Mouse (Mus musculus) thymus, postnatal 4 days (tissue): ENCODE measurements at regions not wholly inside any gene's neighbourhood (a gene's known extent, or its start where the extent isn't known, plus 50 kb on each side); places are given as distances from the start of the nearest gene placed in this dataset.

Experiments
- DNase-seq: peaks from one replicate; pipeline ENCODE4 v3.0.0; 2021

GRCm38 (mm10) chr11:52634189-52634588 is 130.2 kb upstream of the Fstl4 start:
- no peak for DNase-seq

GRCm38 (mm10) chr11:52635716-52636389 is 128.6 kb upstream of the Fstl4 start:
- no peak for DNase-seq

- DNase-seq, result peak; percentile 14
These were observed 125.5 kb upstream of the Fstl4 start for GRCm38 (mm10) chr11:52638939-52639338.

- DNase-seq, result no peak
These were observed 122.6 kb upstream of the Fstl4 start for GRCm38 (mm10) chr11:52641725-52642338.

- no peak for DNase-seq
These were observed 120.2 kb upstream of the Fstl4 start for GRCm38 (mm10) chr11:52644081-52644768.

- DNase-seq, result no peak
These were observed 116.1 kb upstream of the Fstl4 start for GRCm38 (mm10) chr11:52648176-52648839.

GRCm38 (mm10) chr11:52648849-52649400 is 115.5 kb upstream of the Fstl4 start:
- DNase-seq, result no peak

- no peak for DNase-seq
These were observed 109.8 kb upstream of the Fstl4 start for GRCm38 (mm10) chr11:52654640-52655039.

GRCm38 (mm10) chr11:52655720-52656474 is 108.5 kb upstream of the Fstl4 start:
- DNase-seq, result no peak

- no peak for DNase-seq
These were observed 103.2 kb upstream of the Fstl4 start for GRCm38 (mm10) chr11:52661234-52661633.

GRCm38 (mm10) chr11:52661894-52662593 is 102.4 kb upstream of the Fstl4 start:
- DNase-seq, result no peak

GRCm38 (mm10) chr11:52665343-52665742 is 99.1 kb upstream of the Fstl4 start:
- DNase-seq, result no peak

GRCm38 (mm10) chr11:52675022-52675421 is 89.4 kb upstream of the Fstl4 start:
- no peak for DNase-seq

GRCm38 (mm10) chr11:52678259-52678658 is 86.2 kb upstream of the Fstl4 start:
- DNase-seq, result no peak

- no peak for DNase-seq
These were observed 79.0 kb upstream of the Fstl4 start for GRCm38 (mm10) chr11:52685436-52685835.

- no peak for DNase-seq
These were observed 71.7 kb upstream of the Fstl4 start for GRCm38 (mm10) chr11:52692701-52693100.

- DNase-seq, result no peak
These were observed 62.8 kb upstream of the Fstl4 start for GRCm38 (mm10) chr11:52701682-52702081.

- no peak for DNase-seq
These were observed 61.0 kb upstream of the Fstl4 start for GRCm38 (mm10) chr11:52703391-52703790.
